Mouse (Mus musculus): ENCODE results near the gene Zfp457.
"Not testable (repeated sequence)": the region's sequence is repeated elsewhere in the genome, so short reads cannot be mapped to it uniquely, and the experiment has no call there.

The Zfp457 gene

DNA sequence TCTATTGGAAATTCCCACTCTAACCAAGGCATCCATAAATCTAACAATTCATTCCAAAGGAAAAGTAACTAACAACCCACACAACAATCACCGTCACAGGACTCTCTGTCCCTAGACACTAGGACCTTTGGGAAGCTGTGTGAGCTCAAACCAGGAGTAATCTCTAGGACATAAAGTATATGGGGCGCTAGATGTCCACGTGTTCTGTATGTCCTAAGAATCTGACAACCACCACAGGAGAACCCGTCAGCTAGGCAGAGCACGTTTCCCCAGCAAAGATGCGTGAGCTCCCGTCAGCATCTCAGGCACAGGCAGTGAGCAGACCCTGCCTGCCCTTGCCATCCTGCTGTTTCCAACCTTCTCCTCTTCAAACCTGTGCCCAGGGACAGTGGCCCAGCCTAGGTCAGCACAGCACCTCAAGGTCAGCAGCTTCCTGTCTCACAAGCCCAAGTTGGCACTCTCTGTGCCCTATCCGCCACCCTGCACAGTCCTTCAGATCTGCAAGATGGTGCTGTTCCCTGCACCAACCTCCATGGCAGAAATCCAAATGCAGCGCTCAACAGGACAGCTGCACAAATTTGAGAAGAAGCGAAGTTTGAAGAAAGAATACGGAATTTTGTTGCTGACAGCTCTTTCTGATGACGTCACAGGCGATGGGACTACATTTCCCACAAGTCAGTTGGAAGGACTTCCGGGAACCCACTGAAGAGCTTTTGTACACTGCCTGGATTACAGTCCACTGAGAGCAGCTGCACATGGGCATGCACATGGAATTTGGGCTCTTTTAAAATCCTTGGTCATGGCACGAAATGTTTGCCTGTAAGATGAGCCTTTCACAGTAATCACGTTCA, at the start of gene Zfp457:
Gene Zfp457 (minus strand): TSS at position 664 of the 851 bp plus-strand sequence.
- DNase-seq, result peak; percentile 89 to 91

DNA sequence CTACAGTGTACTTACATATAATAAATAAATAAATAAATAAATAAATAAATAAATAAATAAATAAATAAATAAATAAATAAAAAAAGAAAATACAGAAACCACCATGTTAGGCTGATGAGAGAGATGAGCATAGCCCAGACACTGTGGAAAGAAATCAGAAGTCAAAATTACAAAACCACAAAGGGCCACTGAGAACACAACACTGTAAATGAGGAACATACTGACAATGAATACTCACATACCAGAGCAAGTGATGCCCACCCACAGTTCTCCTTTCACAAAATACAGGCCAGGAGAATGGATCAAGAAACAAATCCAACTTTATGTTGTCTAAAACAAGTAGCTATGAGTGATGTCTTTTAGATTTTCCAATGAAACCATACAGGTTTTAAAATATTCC, 45.6 kb upstream of the Zfp457 start:
- no peak for DNase-seq

DNA sequence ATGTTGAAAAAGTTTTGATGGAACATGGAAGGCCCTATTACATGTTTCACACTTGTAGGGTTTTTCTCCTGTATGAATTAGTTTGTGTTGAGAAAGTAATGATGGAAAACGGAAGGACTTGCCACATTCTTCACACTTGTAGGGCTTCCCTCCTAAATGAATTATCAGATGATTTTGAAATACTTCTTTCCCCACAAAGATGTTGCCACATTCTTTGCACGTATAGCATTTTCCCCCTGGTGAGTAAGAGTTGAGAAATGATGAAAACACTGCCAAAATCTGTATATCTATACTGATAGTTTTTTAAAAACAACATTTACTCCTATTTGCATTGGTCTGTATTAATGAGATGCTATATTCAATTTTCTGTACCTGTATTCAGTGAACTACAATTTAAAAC, 37.1 kb upstream of the Zfp457 start:
- no peak for DNase-seq

DNA sequence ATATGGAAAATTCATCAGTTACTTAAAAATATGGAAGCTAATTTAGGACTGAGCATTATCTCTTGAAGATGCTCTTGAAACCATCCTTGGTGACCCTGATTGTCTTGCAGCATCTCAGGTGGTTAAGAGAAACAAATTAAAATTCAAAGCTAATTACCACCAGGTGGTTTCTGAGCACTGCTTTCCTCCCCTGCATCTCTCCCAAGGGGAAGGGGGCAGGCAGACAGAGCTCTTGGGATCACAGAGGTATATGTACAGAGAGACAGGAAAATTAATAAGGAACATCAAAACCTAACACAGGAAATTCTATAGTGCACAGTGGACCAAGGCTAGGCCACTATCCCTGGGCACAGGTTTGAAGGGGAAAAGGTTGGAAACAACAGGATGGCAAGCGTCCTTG, 26.6 kb upstream of the Zfp457 start:
- peak in 1 of 2 experiments; percentile 1 for DNase-seq

DNA sequence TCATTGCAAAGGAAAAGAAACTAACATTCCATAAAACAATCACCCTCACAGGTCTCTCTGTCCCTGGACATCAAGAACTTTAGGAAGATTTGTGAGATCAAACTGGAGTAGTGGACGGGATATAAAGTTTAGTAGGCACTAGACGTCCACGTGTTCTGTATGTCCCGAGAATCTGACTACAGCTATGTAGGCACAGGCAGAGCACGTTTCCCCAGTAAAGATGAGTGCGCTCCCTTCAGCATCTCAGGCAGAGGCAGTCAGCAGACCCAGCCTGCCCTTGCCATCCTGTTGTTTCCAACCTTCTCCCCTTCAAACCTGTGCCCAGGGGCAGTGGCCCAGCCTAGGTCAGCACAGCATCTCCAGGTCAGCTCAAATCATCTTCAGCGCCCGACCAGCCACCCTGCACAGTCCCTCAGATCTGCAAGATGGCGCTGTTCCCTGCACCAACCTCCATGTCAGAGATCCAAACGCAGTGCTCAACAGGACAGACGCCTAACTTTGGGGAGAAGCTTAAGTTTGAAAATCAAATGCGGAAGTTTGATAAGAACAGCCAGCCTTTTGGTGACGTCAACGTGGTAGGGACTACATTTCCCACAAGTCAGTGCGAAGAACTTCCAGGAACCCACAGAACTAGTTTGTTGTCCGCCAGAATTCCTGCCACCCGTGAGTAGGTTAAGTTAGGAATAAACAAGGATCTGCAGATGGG, 25.9 kb upstream of the Zfp457 start, which contains the start of gene Zfp595:
Gene Zfp595 (minus strand): TSS at position 552 of the 706 bp plus-strand sequence.
- peak; percentile 88 to 90 for DNase-seq

DNA sequence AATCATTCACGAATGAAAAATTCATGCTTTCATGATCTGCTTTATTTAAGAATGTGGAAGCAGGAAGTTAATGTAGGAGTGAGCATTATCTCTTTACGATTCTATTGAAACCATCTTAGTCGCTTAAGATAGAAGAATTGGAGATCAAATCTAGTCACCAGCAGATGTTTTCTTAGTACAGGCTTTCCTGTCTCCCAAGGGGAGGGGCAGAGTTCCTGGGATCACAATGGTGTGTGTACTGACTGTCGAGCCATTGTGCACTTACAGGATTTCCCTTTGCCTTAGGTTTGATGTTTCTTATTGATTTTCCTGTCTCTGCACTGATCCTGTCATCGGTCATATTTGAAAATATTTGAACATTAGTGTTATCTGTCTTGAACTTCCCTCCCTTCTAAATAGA, 433 bp upstream of the Zfp457 start:
- DNase-seq, result no peak

DNA sequence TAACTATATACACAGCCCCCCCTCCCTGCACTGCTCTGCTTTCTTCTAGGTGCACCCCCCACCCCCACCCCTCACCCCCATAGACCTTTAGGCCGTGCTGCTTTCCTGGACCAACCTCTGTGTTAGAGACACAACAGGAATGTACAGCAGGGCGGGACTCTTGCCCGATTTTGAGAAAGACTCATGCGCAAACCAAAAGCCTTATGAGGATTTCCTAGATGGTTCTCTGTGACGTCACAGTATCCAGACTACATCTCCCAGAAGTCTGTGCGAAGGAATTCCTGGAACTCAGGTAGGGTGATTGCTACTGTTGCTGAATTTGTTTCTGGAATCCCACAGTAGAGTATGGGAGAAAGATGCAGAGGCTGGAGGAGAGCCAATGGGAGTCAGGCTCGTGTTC, 28.0 kb downstream of the Zfp457 start, which contains the start of gene Zfp458:
Gene Zfp458 (minus strand): TSS at position 153 of the 400 bp plus-strand sequence.
- no peak for DNase-seq

DNA sequence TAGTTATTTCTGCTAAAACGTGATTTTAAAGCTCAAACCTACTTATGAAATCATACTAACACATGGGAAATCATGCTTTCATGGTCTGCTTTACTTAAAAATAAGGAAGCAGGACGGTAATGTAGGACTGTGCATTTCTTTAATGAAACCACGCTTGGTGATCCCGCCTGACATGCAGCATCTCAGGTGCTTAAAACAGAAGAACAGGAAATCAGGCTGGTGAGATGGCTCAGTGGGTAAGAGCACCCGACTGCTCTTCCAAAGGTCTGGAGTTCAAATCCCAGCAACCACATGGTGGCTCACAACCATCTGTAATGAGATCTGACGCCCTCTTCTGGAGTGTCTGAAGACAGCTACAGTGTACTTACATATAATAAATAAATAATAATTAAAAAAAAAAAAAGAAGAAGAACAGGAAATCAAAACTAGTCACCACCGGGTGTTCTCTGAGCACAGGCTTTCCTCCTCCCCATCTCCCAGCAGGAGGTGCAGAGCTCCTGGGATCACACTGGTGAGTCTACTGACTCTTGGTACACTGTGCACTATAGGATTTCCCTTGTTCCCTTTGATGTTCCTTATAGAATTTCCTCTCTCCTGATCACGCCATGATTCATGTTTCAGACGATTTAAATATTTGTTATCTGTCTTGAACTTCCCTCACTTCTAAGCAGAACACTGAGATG, 36.8 kb downstream of the Zfp457 start:
- DNase-seq, result not testable (repeated sequence)

DNA sequence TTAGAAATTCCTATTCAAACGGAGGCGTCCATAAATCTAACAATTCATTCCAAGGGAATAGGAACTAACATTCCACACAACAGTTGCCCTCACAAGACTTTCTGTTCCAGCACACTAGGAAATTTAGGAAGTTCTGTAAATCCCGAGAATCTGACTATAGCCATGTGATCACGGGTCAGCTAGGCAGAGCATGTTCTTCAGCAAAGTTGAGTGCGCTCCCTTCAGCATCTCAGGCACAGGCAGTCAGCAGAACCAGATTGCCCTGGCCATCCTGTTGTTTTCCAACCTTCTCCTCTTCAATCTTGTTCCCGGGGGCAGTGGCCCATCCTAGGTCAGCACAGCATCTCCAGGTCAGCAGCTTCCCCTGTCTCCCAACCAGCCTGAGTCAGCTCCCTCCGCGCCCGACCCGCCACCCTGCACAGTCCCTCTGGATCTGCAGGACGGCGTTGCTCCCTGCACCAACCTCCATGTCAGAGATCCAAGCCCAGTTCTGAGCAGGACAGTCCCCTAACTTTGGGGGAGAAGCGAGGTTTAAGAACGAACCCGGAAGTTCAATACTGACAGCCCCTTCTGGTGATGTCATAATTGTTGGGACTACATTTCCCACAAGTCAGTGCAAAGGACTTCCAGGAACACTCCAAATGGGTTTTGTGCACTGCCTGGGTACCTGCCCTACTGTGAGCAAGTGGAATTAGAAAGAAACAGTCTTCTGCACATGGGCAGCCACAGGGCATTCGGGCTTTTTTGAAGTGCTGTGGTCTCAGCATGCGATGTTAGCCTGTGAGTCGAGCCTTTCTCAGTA, 37.5 kb downstream of the Zfp457 start:
- peak; percentile 80 to 84 for DNase-seq

All from B cell, adult 2 months (primary cell).